Mouse (Mus musculus) hindbrain, embryonic 16.5 days (tissue): ENCODE data around the gene Dclk2. TPM values are rescaled to one million over a fixed set of nuclear protein-coding genes. Genes with fewer than 3 reads are reported as not detected.

ENCODE experiments used
- ATAC-seq: fragments of 200-750 bp; cut with Nextera tagmentation; 2 replicates; pipeline ENCODE4 v1.8.0; 2017; ENCODE audit warnings: moderate TSS enrichment, moderate library complexity
- H3K27ac ChIP-seq: fragments of 300-500 bp; sonication (generic); 2 replicates; pipeline ENCODE4 v1.5.1; 2014; ENCODE audit warnings: low read depth, mild to moderate bottlenecking, control low read depth, low read length, moderate library complexity
- H3K27me3 ChIP-seq: fragments of 300-500 bp; sonication (generic); replicated peaks from 2 replicates; pipeline ENCODE4 v1.6.1; 2014; ENCODE audit warnings: low read length; ENCODE audit not compliant: control insufficient read depth, insufficient read depth
- H3K36me3 ChIP-seq: fragments of 300-500 bp; sonication (generic); 2 replicates; pipeline ENCODE4 v1.6.1; 2014; ENCODE audit warnings: mild to moderate bottlenecking, low read length, moderate library complexity, mixed read lengths; ENCODE audit not compliant: control insufficient read depth, insufficient read depth
- H3K4me1 ChIP-seq: fragments of 300-500 bp; sonication (generic); 2 replicates; pipeline ENCODE4 v1.6.1; 2014; ENCODE audit warnings: low read depth, low read length; ENCODE audit not compliant: control insufficient read depth, insufficient read depth
- H3K4me2 ChIP-seq: fragments of 300-500 bp; sonication (generic); 2 replicates; pipeline ENCODE4 v1.6.1; 2014; ENCODE audit warnings: mild to moderate bottlenecking, low read length, control low read depth, moderate library complexity
- H3K4me3 ChIP-seq: fragments of 300-500 bp; sonication (generic); 2 replicates; pipeline ENCODE4 v1.5.1; 2014; ENCODE audit warnings: mild to moderate bottlenecking, low read length, control low read depth, moderate library complexity
- H3K9ac ChIP-seq: fragments of 300-500 bp; sonication (generic); 2 replicates; pipeline ENCODE4 v1.6.1; 2014; ENCODE audit warnings: low read depth, mild to moderate bottlenecking, control low read depth, low read length, moderate library complexity
- H3K9me3 ChIP-seq: fragments of 300-500 bp; sonication (generic); 2 replicates; pipeline ENCODE4 v1.6.1; 2014; ENCODE audit warnings: mild to moderate bottlenecking, low read length, moderate library complexity; ENCODE audit not compliant: control insufficient read depth
- WGBS: fragments of 180-500 bp; shearing (Covaris S2); extraction: QIAGEN DNeasy Blood & Tissue Kit; methylation state at CpG from one replicate; pipeline ENCODE4 v1.1.7; 2014; 5-methylcytosine and 5-hydroxymethylcytosine counted together
- polyA plus RNA-seq: library from polyadenylated mRNA; unstranded; fragments of >200 nt; fragmentation: Nextera tagmentation; extraction: Ambion mirVana; gene quantifications from 2 replicates; pipeline ENCODE4 v1.2.1, GENCODE M21; 2015

Dclk2 gene
- polyA plus RNA-seq, 1 experiment from 2014 or later: 74.9 TPM

DNA sequence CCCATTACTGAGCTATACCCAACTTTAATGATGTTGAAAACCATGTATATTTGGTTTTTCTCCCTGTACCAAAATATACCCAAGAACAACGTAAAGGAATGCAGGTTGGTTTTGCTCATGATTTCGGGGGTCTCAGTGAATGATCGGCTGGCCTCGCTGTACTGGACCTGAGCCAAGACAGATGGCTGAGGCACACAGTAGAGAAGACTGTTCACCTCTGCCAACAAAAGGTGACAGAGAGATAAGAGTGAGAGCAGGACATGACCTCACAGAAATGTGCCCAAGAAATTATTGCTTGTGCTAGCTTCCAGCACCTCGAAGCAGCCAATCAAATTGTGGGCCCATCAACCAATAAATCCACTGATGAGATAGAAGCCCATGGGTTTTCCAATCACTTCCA lies 22.3 kb downstream of the Dclk2 start:
- no peak for ATAC-seq

DNA sequence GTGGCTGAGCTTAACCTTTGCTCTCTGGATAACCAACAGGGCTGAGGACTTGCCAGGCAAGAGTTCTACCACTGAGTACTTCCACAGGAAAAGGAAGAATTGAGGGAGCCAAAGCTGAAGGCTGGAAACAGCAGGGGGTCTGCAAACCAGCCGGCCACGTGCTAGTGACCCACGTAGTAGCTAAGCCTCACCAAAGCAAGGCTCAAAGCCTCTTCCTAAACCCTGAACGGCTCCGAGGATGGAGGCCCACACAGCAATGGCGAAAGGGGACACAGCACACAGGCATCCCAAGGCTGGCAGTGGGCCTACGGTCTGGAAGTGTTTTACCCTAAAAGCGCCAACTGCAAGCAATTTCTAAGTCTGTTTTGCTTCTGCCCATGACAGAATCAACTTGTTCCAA lies 23.1 kb downstream of the Dclk2 start:
- Histone ChIP-seq H3K4me1 (peaks cover 4% of the 10 kb centered on the region; the same call in 1 of the 2 replicates), H3K27me3 (no peaks in the 10 kb centered on the region), H3K4me3 (no peak overlapping the region), H3K36me3 (peaks cover 13% of the 10 kb centered on the region), H3K9me3 (peaks cover 3% of the 10 kb centered on the region; the same call in 1 of the 2 replicates), H3K27ac (no peak overlapping the region), H3K4me2 (no peak overlapping the region), H3K9ac (no peak overlapping the region)
- ATAC-seq: no peak
- WGBS: 48% methylated on average over 8 of the region's 8 CpGs

More for the DNA sequence above, 22.3 kb downstream of the Dclk2 start:
- 90% methylated on average over 5 of the region's 5 CpGs for WGBS
- Histone ChIP-seq H3K4me3 (no peak overlapping the region), H3K9me3 (peaks cover 3% of the 10 kb centered on the region; the same call in 1 of the 2 replicates), H3K4me2 (no peak overlapping the region), H3K9ac (no peak overlapping the region), H3K36me3 (peaks cover 14% of the 10 kb centered on the region), H3K27me3 (no peaks in the 10 kb centered on the region), H3K27ac (no peak overlapping the region), H3K4me1 (peaks cover 4% of the 10 kb centered on the region; the same call in 1 of the 2 replicates)

DNA sequence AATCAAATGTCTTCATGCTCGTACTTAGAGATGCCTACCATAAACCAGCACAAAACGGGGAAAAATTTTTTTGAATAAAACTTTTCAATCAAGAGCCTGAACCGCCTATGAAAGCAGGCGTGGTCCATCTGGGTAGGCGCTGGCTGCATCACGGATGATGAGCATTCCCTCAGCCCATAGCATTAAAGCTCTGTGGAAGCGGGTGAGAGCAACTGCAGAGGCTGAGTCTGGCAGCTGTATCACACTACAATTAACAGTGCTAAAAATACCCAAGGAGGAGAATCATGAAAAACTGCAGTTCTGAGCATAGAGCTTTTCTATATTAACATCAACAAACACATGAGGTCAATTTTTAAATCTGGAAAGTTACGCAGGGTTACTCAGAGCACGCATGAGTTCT lies 23.6 kb downstream of the Dclk2 start:
- no peak overlapping the region for H3K27ac ChIP-seq
- no peak for ATAC-seq
- H3K9ac ChIP-seq: no peak overlapping the region
- WGBS: 76% methylated on average over 9 of the region's 9 CpGs
- H3K36me3 ChIP-seq: peaks cover 10% of the 10 kb centered on the region
- no peaks in the 10 kb centered on the region for H3K27me3 ChIP-seq
- no peak overlapping the region for H3K4me2 ChIP-seq
- H3K4me3 ChIP-seq: no peak overlapping the region
- H3K4me1 ChIP-seq: peaks cover 4% of the 10 kb centered on the region; the same call in 1 of the 2 replicates
- peaks cover 3% of the 10 kb centered on the region; the same call in 1 of the 2 replicates for H3K9me3 ChIP-seq

DNA sequence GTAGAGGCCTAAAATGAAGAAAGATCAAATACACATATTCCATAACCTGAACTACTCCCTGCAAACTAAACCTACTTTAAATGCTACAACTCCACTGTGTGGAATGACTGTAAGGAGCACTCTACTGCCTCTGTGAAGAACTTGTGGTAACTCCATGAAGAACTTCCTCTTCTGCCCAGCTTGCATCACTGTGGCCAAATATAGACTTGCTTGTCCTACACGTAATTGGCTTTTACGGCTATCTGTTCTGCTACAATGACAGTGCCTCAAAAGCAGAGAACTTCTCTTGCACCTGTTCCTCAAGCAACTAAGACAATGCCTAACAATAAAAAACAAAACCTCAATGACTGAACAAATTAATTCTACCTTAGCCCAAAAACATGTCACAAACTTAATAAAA lies 26.2 kb downstream of the Dclk2 start:
- H3K36me3 ChIP-seq: peaks cover 2% of the 10 kb centered on the region; the same call in 1 of the 2 replicates
- 88% methylated on average over 2 of the region's 2 CpGs for WGBS
- no peak overlapping the region for H3K9ac ChIP-seq
- H3K4me1 ChIP-seq: peaks cover 7% of the 10 kb centered on the region; the same call in 1 of the 2 replicates
- H3K9me3 ChIP-seq: no peaks in the 10 kb centered on the region
- H3K4me3 ChIP-seq: no peak overlapping the region
- no peak overlapping the region for H3K4me2 ChIP-seq
- no peaks in the 10 kb centered on the region for H3K27me3 ChIP-seq
- H3K27ac ChIP-seq: no peak overlapping the region
- no peak for ATAC-seq

GRCm38 (mm10) chr3:86887512-86887911 lies 33.1 kb downstream of the Dclk2 start:
- Histone ChIP-seq H3K9me3 (no peaks in the 10 kb centered on the region), H3K27me3 (no peaks in the 10 kb centered on the region), H3K4me1 (peaks cover 3% of the 10 kb centered on the region; the same call in 1 of the 2 replicates), H3K9ac (no peak overlapping the region), H3K4me3 (no peak overlapping the region), H3K36me3 (no peaks in the 10 kb centered on the region), H3K4me2 (no peak overlapping the region), H3K27ac (no peak overlapping the region)
- ATAC-seq: no peak

DNA sequence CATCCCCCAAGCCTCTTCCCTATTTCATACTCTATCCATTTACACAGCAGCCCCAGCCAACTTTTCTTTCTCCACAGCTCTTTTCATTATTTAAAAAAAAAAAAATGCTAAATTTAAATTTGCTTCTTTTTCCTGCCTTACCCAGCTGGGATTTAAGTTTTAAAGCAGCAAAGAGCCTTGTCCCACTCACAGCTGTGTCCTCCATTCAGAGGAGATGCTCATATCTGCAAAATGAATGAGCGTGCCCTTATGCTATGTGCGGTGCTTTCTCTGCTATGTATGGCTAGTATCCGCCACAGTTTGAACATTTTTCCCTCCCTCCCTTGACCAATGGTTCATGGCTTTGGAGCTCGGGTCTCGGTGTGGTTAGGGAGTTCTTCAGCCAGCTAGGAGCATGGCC lies 35.5 kb downstream of the Dclk2 start:
- no peaks in the 10 kb centered on the region for H3K36me3 ChIP-seq
- no peak for ATAC-seq
- H3K27me3 ChIP-seq: no peaks in the 10 kb centered on the region
- no peak overlapping the region for H3K4me3 ChIP-seq
- peaks cover 5% of the 10 kb centered on the region; the same call in 1 of the 2 replicates for H3K4me1 ChIP-seq
- no peak overlapping the region for H3K4me2 ChIP-seq
- no peak overlapping the region for H3K27ac ChIP-seq
- H3K9me3 ChIP-seq: no peaks in the 10 kb centered on the region
- no peak overlapping the region for H3K9ac ChIP-seq
- WGBS: 96% methylated on average over 5 of the region's 5 CpGs

DNA sequence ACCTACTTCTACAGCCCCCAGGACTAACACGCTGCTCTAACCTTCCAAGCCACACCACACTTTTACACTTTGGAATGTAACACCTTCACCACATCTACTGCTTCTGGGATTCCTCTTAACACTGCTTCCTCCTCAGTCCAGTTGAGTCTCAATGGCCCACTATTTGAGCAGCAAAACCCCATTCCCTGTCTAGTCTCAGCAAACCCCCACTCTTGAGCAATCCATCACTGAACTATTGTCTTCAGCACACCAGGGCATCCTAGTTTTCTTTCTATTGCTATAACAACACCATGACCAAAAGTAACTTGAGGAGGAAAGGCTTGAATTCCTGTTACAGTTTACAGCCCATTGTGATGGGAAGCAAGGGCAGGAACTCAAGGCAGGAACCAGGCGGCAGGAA lies 36.2 kb downstream of the Dclk2 start:
- ATAC-seq: no peak
- no peaks in the 10 kb centered on the region for H3K9me3 ChIP-seq
- WGBS: 81% methylated on average over 2 of the region's 2 CpGs
- H3K27me3 ChIP-seq: no peaks in the 10 kb centered on the region
- H3K36me3 ChIP-seq: no peaks in the 10 kb centered on the region
- H3K4me3 ChIP-seq: no peak overlapping the region
- H3K4me2 ChIP-seq: no peak overlapping the region
- no peak overlapping the region for H3K27ac ChIP-seq
- H3K4me1 ChIP-seq: 0 out of 2 replicates have a peak, but pooled peaks cover 2% of the 10 kb centered on the region
- no peak overlapping the region for H3K9ac ChIP-seq

DNA sequence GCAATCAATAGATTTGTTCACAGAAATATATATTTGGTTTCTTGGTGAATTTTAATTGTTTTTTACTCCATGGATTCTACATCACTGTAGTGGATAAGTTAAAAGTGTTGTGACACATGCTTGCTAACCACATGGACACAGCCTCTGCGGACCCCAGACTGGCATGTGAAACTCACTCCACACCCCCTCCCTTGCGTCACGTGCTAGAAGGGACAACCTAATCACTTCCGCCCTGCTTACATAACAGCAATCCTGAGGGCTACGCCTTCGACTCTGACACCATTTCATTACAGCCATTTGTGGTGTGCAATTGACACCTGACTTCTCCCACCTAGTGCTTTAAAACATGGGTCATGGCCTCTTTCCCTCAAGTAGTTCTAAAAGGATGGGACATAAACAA lies 36.7 kb downstream of the Dclk2 start:
- Histone ChIP-seq H3K4me1 (0 out of 2 replicates have a peak, but pooled peaks cover 2% of the 10 kb centered on the region), H3K4me3 (no peak overlapping the region), H3K9ac (no peak overlapping the region), H3K27me3 (no peaks in the 10 kb centered on the region), H3K9me3 (no peaks in the 10 kb centered on the region), H3K36me3 (no peaks in the 10 kb centered on the region), H3K27ac (no peak overlapping the region), H3K4me2 (no peak overlapping the region)
- WGBS: 86% methylated on average over 6 of the region's 6 CpGs
- no peak for ATAC-seq

GRCm38 (mm10) chr3:86875912-86876311 lies 44.7 kb downstream of the Dclk2 start:
- H3K4me3 ChIP-seq: no peak overlapping the region
- H3K4me1 ChIP-seq: peaks cover 6% of the 10 kb centered on the region; the same call in 1 of the 2 replicates
- H3K4me2 ChIP-seq: no peak overlapping the region
- ATAC-seq: no peak
- WGBS: 68% methylated on average over 5 of the region's 5 CpGs
- H3K9ac ChIP-seq: no peak overlapping the region
- H3K9me3 ChIP-seq: no peaks in the 10 kb centered on the region
- H3K36me3 ChIP-seq: no peaks in the 10 kb centered on the region
- H3K27ac ChIP-seq: no peak overlapping the region
- no peaks in the 10 kb centered on the region for H3K27me3 ChIP-seq
